Mouse (Mus musculus): ENCODE measurements around the gene Tmem117. TPM values are rescaled to one million over a fixed set of nuclear protein-coding genes. Genes with fewer than 3 reads are reported as not detected.

The Tmem117 gene
- polyA plus RNA-seq, 1 experiment = 1.3 TPM

DNA sequence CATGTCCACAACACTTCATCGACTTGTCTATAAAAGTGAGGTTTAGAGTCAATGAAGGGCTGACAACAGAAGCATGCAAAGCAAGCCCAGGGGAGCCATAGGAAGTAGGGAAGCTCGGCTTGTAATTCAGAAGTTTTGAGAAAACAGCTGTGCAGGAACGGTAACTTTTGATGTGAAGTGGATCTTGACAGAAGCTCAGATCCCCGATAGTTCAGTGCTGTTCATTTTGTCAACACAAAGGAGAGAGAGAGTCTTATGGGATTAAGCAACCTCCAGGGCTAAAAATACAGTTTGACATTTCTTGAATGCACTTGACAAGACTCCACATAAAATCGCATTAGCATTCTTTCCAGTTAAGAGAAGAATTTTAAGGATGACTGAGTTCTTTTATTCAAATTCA, 265.1 kb downstream of the Tmem117 start:
- no peak for TF ChIP-seq POLR2A (IDR thresholded peaks at IDR 0.05; ENCODE audit: borderline replicate concordance, extremely low read depth, low read depth, low read length)
- TF ChIP-seq CTCF (IDR thresholded peaks at IDR 0.05; ENCODE audit: insufficient read depth, low read length) = no peak
- 51% methylated on average over 5 of the region's 5 CpGs for WGBS
- no peak overlapping the region for H3K4me3 ChIP-seq (replicated peaks; ENCODE audit: extremely low read depth, low read depth, low read length)

GRCm38 (mm10) chr15:94895681-94896080, 266.6 kb downstream of the Tmem117 start:
- Histone ChIP-seq H3K4me3 (replicated peaks; ENCODE audit: extremely low read depth, low read depth, low read length) (no peak overlapping the region), H3K4me1 (ENCODE audit: control insufficient read depth, insufficient read depth, low read length) (no peaks in the 10 kb centered on the region)
- TF ChIP-seq CTCF (IDR thresholded peaks at IDR 0.05; ENCODE audit: insufficient read depth, low read length) (no peak), POLR2A (IDR thresholded peaks at IDR 0.05; ENCODE audit: borderline replicate concordance, extremely low read depth, low read depth, low read length) (no peak)
- DNase-seq = no peak
- WGBS = 85% methylated on average over 11 of the region's 11 CpGs

More for the DNA sequence above, 265.1 kb downstream of the Tmem117 start:
- no peak for DNase-seq
- no peaks in the 10 kb centered on the region for H3K4me1 ChIP-seq (ENCODE audit: control insufficient read depth, insufficient read depth, low read length)

DNA sequence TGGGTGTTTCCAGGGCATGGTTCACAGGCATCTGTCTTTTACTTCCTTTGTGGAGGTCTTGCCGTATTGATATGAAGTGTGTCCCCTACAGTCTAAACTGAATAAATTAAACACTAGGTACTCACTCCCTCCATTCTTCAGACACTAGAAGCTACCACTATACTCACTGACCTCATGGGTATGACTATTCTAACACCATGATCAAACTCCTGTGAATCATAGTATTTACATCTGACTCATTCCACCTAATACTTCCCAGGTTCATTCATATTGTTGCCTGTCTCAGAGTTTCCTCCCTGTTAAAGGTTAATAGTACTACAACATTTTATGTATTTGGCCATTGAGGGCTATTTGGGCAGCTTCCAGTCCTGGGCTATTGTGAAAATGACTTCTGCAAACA, 274.2 kb downstream of the Tmem117 start:
- Histone ChIP-seq H3K4me1 (ENCODE audit: control insufficient read depth, insufficient read depth, low read length) (no peaks in the 10 kb centered on the region), H3K4me3 (replicated peaks; ENCODE audit: extremely low read depth, low read depth, low read length) (no peak overlapping the region)
- WGBS = 88% methylated on average over 1 of the region's 1 CpGs
- DNase-seq = no peak
- TF ChIP-seq CTCF (IDR thresholded peaks at IDR 0.05; ENCODE audit: insufficient read depth, low read length) (no peak), POLR2A (IDR thresholded peaks at IDR 0.05; ENCODE audit: borderline replicate concordance, extremely low read depth, low read depth, low read length) (no peak)

DNA sequence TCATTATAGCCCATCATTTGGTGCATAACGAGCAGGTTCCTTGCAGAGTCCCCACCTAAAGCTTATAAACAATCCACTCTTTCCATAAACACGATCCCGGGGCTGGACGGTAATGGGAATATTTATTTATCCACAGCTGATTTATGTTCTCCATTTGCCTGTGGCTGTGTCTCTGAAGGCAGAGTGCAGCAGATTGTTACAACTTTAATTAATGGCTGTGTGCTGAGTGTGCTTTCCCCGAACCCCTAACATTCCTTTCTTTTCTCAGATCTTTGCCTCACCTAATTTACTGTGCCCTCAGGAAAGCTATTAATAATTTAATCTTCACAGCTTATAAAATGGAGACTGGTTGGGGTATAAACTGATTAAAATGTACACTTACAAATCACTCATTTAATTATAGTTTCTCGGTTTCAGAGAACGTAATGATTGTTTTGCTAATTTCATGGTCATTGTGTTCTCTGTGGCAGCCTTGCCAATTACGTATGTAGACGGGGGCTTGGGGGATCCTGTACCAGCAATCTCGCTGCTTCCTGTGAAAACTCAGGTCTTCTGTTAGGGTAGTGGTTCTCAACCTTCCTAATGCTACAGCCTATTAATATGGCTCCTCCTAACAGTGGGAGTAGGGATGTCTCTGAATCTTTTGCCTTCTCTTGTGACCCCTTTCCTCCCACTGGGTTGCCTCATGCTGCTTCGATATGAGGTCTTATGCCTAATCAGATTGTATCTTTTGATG, 275.8 kb downstream of the Tmem117 start:
- 49% methylated on average over 11 of the region's 11 CpGs for WGBS
- no peak for TF ChIP-seq POLR2A (IDR thresholded peaks at IDR 0.05; ENCODE audit: borderline replicate concordance, extremely low read depth, low read depth, low read length)
- TF ChIP-seq CTCF (IDR thresholded peaks at IDR 0.05; ENCODE audit: insufficient read depth, low read length) = no peak
- no peak for DNase-seq
- no peak overlapping the region for H3K4me3 ChIP-seq (replicated peaks; ENCODE audit: extremely low read depth, low read depth, low read length)
- no peaks in the 10 kb centered on the region for H3K4me1 ChIP-seq (ENCODE audit: control insufficient read depth, insufficient read depth, low read length)

DNA sequence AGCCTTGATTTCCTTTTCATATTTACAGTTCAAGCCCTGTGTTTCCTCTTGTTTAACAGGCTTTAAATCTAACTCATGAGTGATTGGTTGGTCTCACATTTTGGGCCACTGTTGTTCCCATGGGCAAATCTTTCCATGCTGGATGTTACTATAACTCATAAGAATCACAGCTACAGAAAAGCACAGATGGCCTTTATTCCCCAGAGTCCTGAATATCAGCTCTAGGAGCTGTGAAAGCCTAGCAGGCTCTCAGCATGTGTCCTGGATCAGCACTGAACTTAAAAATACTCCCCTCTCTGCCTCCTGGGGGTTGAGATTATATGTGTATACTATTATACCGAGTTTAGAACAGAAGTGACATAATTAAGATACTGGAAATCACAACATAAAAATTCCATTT, 292.6 kb downstream of the Tmem117 start:
- Histone ChIP-seq H3K4me1 (ENCODE audit: control insufficient read depth, insufficient read depth, low read length) (no peaks in the 10 kb centered on the region), H3K4me3 (replicated peaks; ENCODE audit: extremely low read depth, low read depth, low read length) (no peak overlapping the region)
- no peak for TF ChIP-seq CTCF (IDR thresholded peaks at IDR 0.05; ENCODE audit: insufficient read depth, low read length)
- no peak for TF ChIP-seq POLR2A (IDR thresholded peaks at IDR 0.05; ENCODE audit: borderline replicate concordance, extremely low read depth, low read depth, low read length)
- WGBS = 24% methylated on average over 1 of the region's 1 CpGs
- no peak for DNase-seq

DNA sequence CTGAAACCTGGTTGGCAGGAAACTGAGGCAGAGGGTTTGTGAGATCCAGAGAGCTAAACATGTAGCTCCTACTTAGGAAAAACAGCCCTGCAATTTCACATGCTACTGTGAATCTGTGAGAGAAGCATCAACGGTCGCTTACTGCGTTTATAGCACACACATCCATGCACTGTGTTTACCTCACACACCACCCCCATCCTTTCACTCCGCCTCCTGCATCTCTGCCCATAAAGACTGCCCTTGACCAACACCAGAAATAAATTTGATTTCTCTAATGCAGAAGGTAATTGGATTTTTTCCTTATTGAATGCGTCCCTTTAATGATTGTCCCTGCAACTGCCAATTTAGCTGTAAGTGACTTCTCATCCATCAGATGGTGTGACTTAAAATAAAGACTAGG, 299.0 kb downstream of the Tmem117 start:
- TF ChIP-seq CTCF (IDR thresholded peaks at IDR 0.05; ENCODE audit: insufficient read depth, low read length) = no peak
- no peak for TF ChIP-seq POLR2A (IDR thresholded peaks at IDR 0.05; ENCODE audit: borderline replicate concordance, extremely low read depth, low read depth, low read length)
- WGBS = 80% methylated on average over 5 of the region's 5 CpGs
- no peak for DNase-seq

DNA sequence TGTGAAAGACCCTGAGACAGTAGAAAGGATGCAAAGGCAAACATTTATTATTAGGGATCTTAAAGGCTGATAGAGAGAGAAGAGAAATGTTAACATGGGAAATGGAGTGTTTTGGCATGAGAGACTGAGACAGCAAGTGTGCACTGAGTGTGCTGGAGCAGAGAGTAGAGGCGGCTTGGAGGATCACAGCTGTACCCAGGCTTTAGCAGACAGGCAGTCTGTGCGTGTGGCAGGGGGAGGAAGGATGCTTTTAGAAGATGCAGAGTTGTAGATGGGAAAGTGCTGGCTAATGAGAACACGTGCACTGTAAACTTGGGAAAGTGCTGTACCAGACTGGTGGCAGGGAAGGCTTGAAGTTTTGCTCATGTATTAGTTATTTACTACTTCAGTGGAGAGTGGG, 301.7 kb downstream of the Tmem117 start:
- 58% methylated on average over 3 of the region's 3 CpGs for WGBS
- H3K4me3 ChIP-seq (replicated peaks; ENCODE audit: extremely low read depth, low read depth, low read length) = no peak overlapping the region
- TF ChIP-seq POLR2A (IDR thresholded peaks at IDR 0.05; ENCODE audit: borderline replicate concordance, extremely low read depth, low read depth, low read length) = no peak
- TF ChIP-seq CTCF (IDR thresholded peaks at IDR 0.05; ENCODE audit: insufficient read depth, low read length) = no peak
- H3K4me1 ChIP-seq (ENCODE audit: control insufficient read depth, insufficient read depth, low read length) = no peaks in the 10 kb centered on the region
- no peak for DNase-seq

More for the DNA sequence above, 299.0 kb downstream of the Tmem117 start:
- H3K4me3 ChIP-seq (replicated peaks; ENCODE audit: extremely low read depth, low read depth, low read length) = no peak overlapping the region
- no peaks in the 10 kb centered on the region for H3K4me1 ChIP-seq (ENCODE audit: control insufficient read depth, insufficient read depth, low read length)

- WGBS = 77% methylated on average over 4 of the region's 4 CpGs
- Histone ChIP-seq H3K4me1 (ENCODE audit: control insufficient read depth, insufficient read depth, low read length) (no peaks in the 10 kb centered on the region), H3K4me3 (replicated peaks; ENCODE audit: extremely low read depth, low read depth, low read length) (no peak overlapping the region)
- DNase-seq = no peak
- TF ChIP-seq CTCF (IDR thresholded peaks at IDR 0.05; ENCODE audit: insufficient read depth, low read length) (no peak), POLR2A (IDR thresholded peaks at IDR 0.05; ENCODE audit: borderline replicate concordance, extremely low read depth, low read depth, low read length) (no peak)
These were observed 304.0 kb downstream of the Tmem117 start for GRCm38 (mm10) chr15:94933044-94933443.

GRCm38 (mm10) chr15:94933480-94933879, 304.4 kb downstream of the Tmem117 start:
- no peaks in the 10 kb centered on the region for H3K4me1 ChIP-seq (ENCODE audit: control insufficient read depth, insufficient read depth, low read length)
- DNase-seq = no peak
- 48% methylated on average over 3 of the region's 3 CpGs for WGBS
- no peak overlapping the region for H3K4me3 ChIP-seq (replicated peaks; ENCODE audit: extremely low read depth, low read depth, low read length)
- TF ChIP-seq CTCF (IDR thresholded peaks at IDR 0.05; ENCODE audit: insufficient read depth, low read length) (no peak), POLR2A (IDR thresholded peaks at IDR 0.05; ENCODE audit: borderline replicate concordance, extremely low read depth, low read depth, low read length) (no peak)

DNA sequence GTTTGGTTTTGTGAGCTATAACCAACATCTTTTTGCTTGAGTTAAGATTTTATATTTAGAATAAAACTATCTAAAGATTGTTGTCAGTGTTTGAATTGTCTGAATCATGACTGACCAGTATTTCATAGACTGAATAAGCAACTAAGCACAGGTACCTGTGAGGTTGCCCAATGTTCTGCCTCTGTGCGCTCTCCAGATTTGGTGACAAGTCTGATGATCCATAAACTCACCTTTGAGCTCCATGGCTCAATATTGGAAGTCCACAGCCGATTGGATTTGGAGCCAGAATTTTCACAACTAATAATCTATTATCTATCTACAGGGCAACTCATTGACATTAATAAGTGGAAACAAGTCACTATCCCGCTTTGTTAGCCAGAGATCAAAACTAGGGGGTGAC, 312.9 kb downstream of the Tmem117 start:
- DNase-seq = no peak
- 86% methylated on average over 3 of the region's 3 CpGs for WGBS
- TF ChIP-seq POLR2A (IDR thresholded peaks at IDR 0.05; ENCODE audit: borderline replicate concordance, extremely low read depth, low read depth, low read length) (no peak), CTCF (IDR thresholded peaks at IDR 0.05; ENCODE audit: insufficient read depth, low read length) (no peak)
- Histone ChIP-seq H3K4me3 (replicated peaks; ENCODE audit: extremely low read depth, low read depth, low read length) (no peak overlapping the region), H3K4me1 (ENCODE audit: control insufficient read depth, insufficient read depth, low read length) (no peaks in the 10 kb centered on the region)
